Mouse (Mus musculus) thymus, postnatal 4 days (tissue): ENCODE results near the gene Chac1.
A peak's percentile ranks its signal among the peaks of the same experiment; 100 is the strongest.

ENCODE experiments used
- DNase-seq: peaks from one replicate; pipeline ENCODE4 v3.0.0; 2021

Gene Chac1

GRCm38 (mm10) chr2:119328546-119328945 is 22.5 kb upstream of the Chac1 start:
- no peak for DNase-seq

DNA sequence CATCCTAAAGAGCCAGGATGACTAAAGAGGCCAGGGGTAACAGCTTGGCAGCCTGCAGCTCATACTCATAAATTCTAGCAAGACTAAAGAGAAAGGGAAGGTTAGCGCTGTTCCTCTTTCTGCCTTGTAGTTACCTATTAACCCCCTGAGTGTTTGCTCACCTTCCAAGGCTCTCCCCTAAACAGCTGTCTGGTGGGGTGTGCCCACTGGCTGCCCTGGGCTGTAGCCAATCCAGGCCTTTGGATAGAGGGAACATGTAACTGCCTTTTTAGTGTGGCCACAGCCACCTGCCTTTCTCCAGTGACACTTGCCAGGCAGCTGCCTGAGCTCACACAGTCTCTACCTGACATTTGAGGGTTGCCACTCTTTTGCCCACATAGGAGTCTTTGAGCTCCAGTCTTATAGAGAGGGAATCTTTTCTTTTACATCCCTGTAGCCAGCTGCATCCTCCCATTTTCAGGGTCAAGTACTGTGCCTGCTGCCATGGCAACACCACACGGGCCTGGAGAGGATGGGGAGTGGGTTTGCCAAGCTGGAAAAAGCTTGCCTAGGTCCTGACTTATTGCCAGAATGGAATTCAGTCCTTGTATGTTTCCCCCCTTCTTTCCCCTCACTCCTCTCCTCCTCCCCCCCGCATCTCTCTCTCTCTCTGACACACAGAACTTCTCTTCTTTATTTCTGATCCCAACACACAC is 21.8 kb upstream of the Chac1 start:
- no peak for DNase-seq

- no peak for DNase-seq
Measured at GRCm38 (mm10) chr2:119330795-119331194, 20.2 kb upstream of the Chac1 start.

- DNase-seq = no peak
Measured at GRCm38 (mm10) chr2:119332177-119332661, 18.8 kb upstream of the Chac1 start.

GRCm38 (mm10) chr2:119334135-119334534 is 16.9 kb upstream of the Chac1 start:
- no peak for DNase-seq

DNA sequence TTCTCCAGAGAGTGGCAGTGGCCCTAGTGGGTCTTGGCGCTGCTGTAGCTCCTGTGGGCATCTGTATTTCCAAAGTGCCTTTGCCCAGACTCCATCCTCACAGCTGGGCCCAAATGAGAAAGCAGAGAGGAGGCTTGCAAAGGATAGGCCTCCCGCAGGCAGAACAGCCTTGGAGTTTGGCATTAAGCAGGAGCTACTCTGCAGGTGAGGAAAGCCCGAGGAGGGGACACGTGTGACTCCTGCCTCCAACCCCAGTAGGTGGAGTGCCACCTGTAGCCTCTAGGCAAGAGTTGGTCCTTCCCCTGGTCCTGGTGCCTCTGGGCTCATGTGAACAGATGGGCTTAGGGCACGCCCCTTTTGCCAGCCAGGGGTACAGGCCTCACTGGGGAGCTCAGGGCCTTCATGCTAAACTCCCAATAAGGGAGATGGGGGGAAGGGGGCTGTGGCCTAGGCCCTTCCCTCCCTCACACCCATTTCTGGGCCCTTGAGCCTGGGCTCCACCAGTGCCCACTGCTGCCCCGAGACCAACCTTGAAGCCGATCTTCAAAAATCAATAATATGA is 16.0 kb upstream of the Chac1 start:
- no peak for DNase-seq

DNA sequence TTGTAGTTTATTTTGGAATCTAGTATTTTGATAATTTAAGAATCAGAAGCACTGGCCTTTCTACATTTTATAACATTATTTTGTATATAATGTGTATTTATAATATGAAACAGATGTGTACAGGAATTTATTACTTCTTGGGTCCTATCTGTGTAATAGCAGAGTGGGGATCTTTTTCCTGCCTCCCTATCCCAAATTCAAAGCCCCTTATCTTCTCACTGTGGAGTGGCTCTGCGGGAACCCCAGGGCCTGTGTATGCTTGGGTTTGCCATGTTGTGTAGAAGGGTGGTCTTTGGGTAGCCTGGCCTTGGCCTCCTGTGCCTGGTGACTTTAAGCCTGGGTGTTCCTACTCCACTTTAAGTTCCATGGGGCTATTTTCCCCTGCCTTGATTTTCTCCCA is 15.5 kb upstream of the Chac1 start:
- no peak for DNase-seq

DNA sequence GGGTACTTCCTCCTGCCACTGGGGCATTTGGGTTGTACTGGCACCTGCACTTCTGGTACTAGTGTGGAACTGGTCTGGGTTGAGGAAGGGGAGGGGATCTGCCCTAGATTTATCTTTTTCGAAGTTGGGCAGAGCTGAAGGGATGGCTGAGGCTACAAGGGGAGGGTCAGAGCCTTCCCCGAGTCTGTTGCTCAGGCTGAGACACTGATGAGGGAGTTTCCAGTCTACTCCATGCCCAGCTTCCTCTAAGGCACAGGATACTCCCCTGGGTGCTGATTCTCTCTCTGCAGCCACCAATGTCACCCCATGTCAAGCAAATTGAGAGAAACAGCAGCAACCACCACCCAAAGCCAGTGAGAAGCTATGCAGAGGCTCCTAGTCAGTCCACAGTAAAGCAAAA is 15.0 kb upstream of the Chac1 start:
- no peak for DNase-seq

- peak; percentile 30 for DNase-seq
Measured at GRCm38 (mm10) chr2:119336470-119336869, 14.6 kb upstream of the Chac1 start.

- DNase-seq = peak; percentile 91
Measured at GRCm38 (mm10) chr2:119337425-119338265, 13.4 kb upstream of the Chac1 start.

- no peak for DNase-seq
Measured at GRCm38 (mm10) chr2:119344537-119345138, 6.4 kb upstream of the Chac1 start.

GRCm38 (mm10) chr2:119353707-119354106 is 2.7 kb downstream of the Chac1 start:
- DNase-seq = no peak

- no peak for DNase-seq
Measured at GRCm38 (mm10) chr2:119355089-119355488, 4.1 kb downstream of the Chac1 start.

- no peak for DNase-seq
Measured at GRCm38 (mm10) chr2:119355651-119356050, 4.6 kb downstream of the Chac1 start.

DNA sequence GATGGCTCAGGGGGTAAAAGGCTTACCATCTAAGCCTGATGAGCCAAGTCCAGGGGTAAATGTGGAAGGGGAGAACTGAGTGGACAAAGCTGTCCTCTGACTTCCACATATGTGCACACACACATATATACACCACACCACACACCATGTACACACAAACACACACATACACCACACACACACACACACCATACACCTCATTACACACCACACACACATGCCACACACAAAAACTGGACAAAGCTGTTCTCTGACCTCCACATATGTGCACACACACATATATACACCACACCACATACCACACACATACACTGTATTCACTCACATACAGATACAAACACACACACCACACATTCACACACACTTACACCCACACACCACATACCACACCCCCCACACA is 5.3 kb downstream of the Chac1 start:
- DNase-seq = no peak

- DNase-seq = no peak
Measured at GRCm38 (mm10) chr2:119356805-119357204, 5.8 kb downstream of the Chac1 start.

GRCm38 (mm10) chr2:119358249-119358648 is 7.2 kb downstream of the Chac1 start:
- DNase-seq = no peak

GRCm38 (mm10) chr2:119359721-119360291 is 8.8 kb downstream of the Chac1 start:
- no peak for DNase-seq

- DNase-seq = no peak
Measured at GRCm38 (mm10) chr2:119364969-119365368, 13.9 kb downstream of the Chac1 start.

DNA sequence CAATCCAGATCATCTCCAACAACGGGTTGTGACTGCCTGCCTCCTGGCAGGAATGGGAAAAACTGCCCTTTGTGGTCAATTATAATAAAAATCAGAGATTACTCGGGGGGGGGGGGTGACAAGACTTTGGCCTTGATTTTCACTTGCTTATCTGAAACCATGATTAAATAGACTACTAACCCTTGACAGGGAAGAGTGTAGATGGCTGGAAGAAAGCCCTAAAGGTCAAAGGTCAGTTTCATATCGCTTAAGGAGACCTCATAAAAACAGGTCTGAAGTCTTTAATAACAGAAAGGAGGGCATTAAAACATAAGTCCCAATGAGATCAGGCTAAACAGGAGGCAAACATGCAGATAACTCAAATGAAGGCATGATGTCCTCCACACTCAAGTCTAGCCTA is 16.3 kb downstream of the Chac1 start:
- DNase-seq = no peak

GRCm38 (mm10) chr2:119370116-119370515 is 19.1 kb downstream of the Chac1 start:
- DNase-seq = no peak

DNA sequence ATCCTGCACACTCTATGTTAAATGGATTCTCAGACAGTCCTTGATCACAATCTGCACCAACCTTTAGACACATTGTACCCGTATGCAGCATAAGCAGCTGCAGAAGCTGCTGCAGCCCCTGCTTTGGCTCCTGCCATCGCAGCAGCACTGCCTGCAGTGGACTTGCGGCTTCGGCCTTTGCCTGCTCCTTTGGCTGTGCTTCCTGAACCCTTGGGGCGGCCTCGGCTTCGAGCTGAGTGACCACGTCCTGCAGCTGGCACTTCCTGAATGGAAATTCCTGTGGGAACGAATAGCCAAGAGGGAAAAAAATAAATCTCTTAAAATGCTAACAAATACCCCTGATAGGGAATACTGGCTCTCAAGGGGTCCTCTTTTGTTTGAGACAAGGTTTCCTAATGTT is 26.3 kb downstream of the Chac1 start:
- no peak for DNase-seq

- DNase-seq = no peak
Measured at GRCm38 (mm10) chr2:119377826-119378225, 26.8 kb downstream of the Chac1 start.
